Mouse (Mus musculus) myocyte (in vitro differentiated cells): ENCODE data around the gene Adgre5. TPM values are rescaled to one million over a fixed set of nuclear protein-coding genes. Genes with fewer than 3 reads are reported as not detected.

ENCODE experiments used
- H3K27me3 ChIP-seq: one replicate; pipeline ENCODE4 v1.6.1; 2011; ENCODE audit not compliant: control insufficient read depth, insufficient read depth, insufficient read length
- H3K36me3 ChIP-seq: one replicate; pipeline ENCODE4 v1.6.1; 2011; ENCODE audit not compliant: control insufficient read depth, insufficient read depth
- H3K4me2 ChIP-seq: one replicate; pipeline ENCODE4 v1.6.1; 2011; ENCODE audit warnings: low read depth, control low read depth
- H3K4me3 ChIP-seq: one replicate; pipeline ENCODE4 v1.5.1; 2011; ENCODE audit warnings: mild to moderate bottlenecking, control low read depth, moderate library complexity
- H3K79me2 ChIP-seq: one replicate; pipeline ENCODE4 v1.6.1; 2011; ENCODE audit not compliant: control insufficient read depth, insufficient read depth
- H3ac ChIP-seq: one replicate; pipeline ENCODE4 v1.6.1; 2011; ENCODE audit not compliant: control insufficient read depth, insufficient read length
- CEBPB ChIP-seq: IDR thresholded peaks from 2 replicates; pipeline ENCODE4 v1.6.1; 2011; ENCODE audit warnings: mild to moderate bottlenecking, moderate library complexity; ENCODE audit not compliant: poor library complexity, insufficient read depth, severe bottlenecking
- E2F4 ChIP-seq: IDR thresholded peaks from one replicate; pipeline ENCODE4 v1.6.1; 2011; ENCODE audit warnings: mild to moderate bottlenecking, control low read depth, moderate library complexity; ENCODE audit not compliant: insufficient read depth
- MAX ChIP-seq: IDR thresholded peaks from one replicate; pipeline ENCODE4 v1.6.1; 2011; ENCODE audit warnings: low read depth, mild to moderate bottlenecking, control low read depth
- MYOD1 ChIP-seq, 3 experiments: IDR thresholded peaks; one replicate each; pipeline ENCODE4 v1.6.1; 2011; ENCODE audit warnings: control low read depth in 2 of 3, low read depth in 2 of 3, mild to moderate bottlenecking in 2 of 3, moderate library complexity in 1 of 3; ENCODE audit not compliant: insufficient read length in 2 of 3, control insufficient read depth in 1 of 3
- MYOG ChIP-seq, 3 experiments: IDR thresholded peaks; one replicate each; pipeline ENCODE4 v1.6.1; 2011; ENCODE audit warnings: control low read depth in 2 of 3, low read depth in 2 of 3, mild to moderate bottlenecking in 2 of 3; ENCODE audit not compliant: insufficient read length in 2 of 3, control insufficient read depth in 1 of 3, insufficient read depth in 1 of 3
- POLR2A ChIP-seq: IDR thresholded peaks from one replicate; pipeline ENCODE4 v1.6.1; 2011; ENCODE audit warnings: low read depth, mild to moderate bottlenecking, control low read depth, moderate library complexity; ENCODE audit not compliant: insufficient read length
- POLR2AphosphoS2 ChIP-seq: IDR thresholded peaks from one replicate; pipeline ENCODE4 v1.6.1; 2011; ENCODE audit warnings: low read depth, control low read depth; ENCODE audit not compliant: insufficient read length
- REST ChIP-seq: IDR thresholded peaks from one replicate; pipeline ENCODE4 v1.6.1; 2011; ENCODE audit warnings: mild to moderate bottlenecking, control low read depth, moderate library complexity; ENCODE audit not compliant: insufficient read depth, insufficient read length
- SRF ChIP-seq: IDR thresholded peaks from one replicate; pipeline ENCODE4 v1.6.1; 2011; ENCODE audit warnings: low read depth; ENCODE audit not compliant: control insufficient read depth, insufficient read length
- TCF12 ChIP-seq: IDR thresholded peaks from one replicate; pipeline ENCODE4 v1.6.1; 2011; ENCODE audit warnings: mild to moderate bottlenecking, control low read depth; ENCODE audit not compliant: poor library complexity, insufficient read depth, severe bottlenecking
- TCF3 ChIP-seq: IDR thresholded peaks from one replicate; pipeline ENCODE4 v1.6.1; 2011; ENCODE audit warnings: low read depth, control low read depth; ENCODE audit not compliant: insufficient read length
- USF1 ChIP-seq: IDR thresholded peaks from one replicate; pipeline ENCODE4 v1.6.1; 2011; ENCODE audit warnings: low read depth, mild to moderate bottlenecking, control low read depth, moderate library complexity
- polyA plus RNA-seq: library from polyadenylated mRNA; unstranded; fragments of >200 nt; fragmentation: generic; extraction: Trizol; gene quantifications from one replicate; pipeline ENCODE4 v1.2.1, GENCODE M21; 2012; ENCODE audit warnings: missing spikeins

The Adgre5 gene
- polyA plus RNA-seq, 1 experiment: 137 TPM

GRCm38 (mm10) chr8:83767442-83767841 lies 26.3 kb upstream of the Adgre5 start:
- Histone ChIP-seq H3ac (no peak overlapping the region), H3K36me3 (no peaks in the 10 kb centered on the region), H3K4me2 (no peak overlapping the region), H3K79me2 (no peaks in the 10 kb centered on the region), H3K4me3 (no peak overlapping the region), H3K27me3 (peaks cover 3% of the 10 kb centered on the region)
- TF ChIP-seq CEBPB: no peak
- TF ChIP-seq SRF: no peak
- TF ChIP-seq MYOD1 (IDR thresholded peaks at IDR 0.05; ENCODE audit: control insufficient read depth in 1 of 3, insufficient read length in 2 of 3, low read depth in 2 of 3): peak in 2 of 3 experiments; percentile 65 to 71
- TF ChIP-seq MYOG (IDR thresholded peaks at IDR 0.05; ENCODE audit: control insufficient read depth in 1 of 3, insufficient read depth in 1 of 3, insufficient read length in 2 of 3, low read depth in 2 of 3): peak; percentile 33 to 85 (median 59)
- TF ChIP-seq TCF3: peak; percentile 52

DNA sequence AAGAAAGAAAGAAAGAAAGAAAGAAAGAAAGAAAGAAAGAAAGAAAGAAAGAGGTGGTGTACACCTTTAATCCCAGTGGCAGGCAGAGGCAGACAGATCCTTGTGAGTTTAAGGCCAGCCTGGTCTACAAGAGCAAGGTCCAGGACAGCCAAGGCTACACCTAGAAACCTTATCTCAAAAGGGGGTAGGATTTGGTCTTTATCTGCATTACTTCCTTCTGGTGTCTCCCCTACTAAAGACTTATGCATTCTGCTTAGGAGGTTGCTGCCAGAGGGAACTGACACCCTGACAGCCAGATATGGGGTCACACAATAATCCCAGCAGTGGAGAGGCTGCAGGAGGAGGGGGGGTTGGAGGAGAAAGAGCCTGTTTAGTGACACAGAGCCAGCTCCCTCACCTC lies 24.5 kb upstream of the Adgre5 start:
- no peaks in the 10 kb centered on the region for H3K79me2 ChIP-seq
- H3K36me3 ChIP-seq: no peaks in the 10 kb centered on the region
- peaks cover 3% of the 10 kb centered on the region for H3K27me3 ChIP-seq
- H3K4me2 ChIP-seq: no peak overlapping the region
- TF ChIP-seq POLR2AphosphoS2 (no peak), USF1 (no peak), SRF (no peak)
- H3ac ChIP-seq: no peak overlapping the region
- H3K4me3 ChIP-seq: no peak overlapping the region

GRCm38 (mm10) chr8:83764717-83765116 lies 23.6 kb upstream of the Adgre5 start:
- no peak overlapping the region for H3K4me2 ChIP-seq
- H3K36me3 ChIP-seq: no peaks in the 10 kb centered on the region
- TF ChIP-seq POLR2AphosphoS2 (no peak), CEBPB (no peak), USF1 (no peak), MAX (no peak), MYOD1 (IDR thresholded peaks at IDR 0.05; ENCODE audit: control insufficient read depth in 1 of 3, insufficient read length in 2 of 3, low read depth in 2 of 3) (no peak), SRF (no peak), E2F4 (no peak), POLR2A (no peak), TCF3 (no peak), MYOG (IDR thresholded peaks at IDR 0.05; ENCODE audit: control insufficient read depth in 1 of 3, insufficient read depth in 1 of 3, insufficient read length in 2 of 3, low read depth in 2 of 3) (no peak), REST (no peak)
- peaks cover 3% of the 10 kb centered on the region for H3K27me3 ChIP-seq
- no peak overlapping the region for H3K4me3 ChIP-seq
- no peaks in the 10 kb centered on the region for H3K79me2 ChIP-seq
- no peak overlapping the region for H3ac ChIP-seq

DNA sequence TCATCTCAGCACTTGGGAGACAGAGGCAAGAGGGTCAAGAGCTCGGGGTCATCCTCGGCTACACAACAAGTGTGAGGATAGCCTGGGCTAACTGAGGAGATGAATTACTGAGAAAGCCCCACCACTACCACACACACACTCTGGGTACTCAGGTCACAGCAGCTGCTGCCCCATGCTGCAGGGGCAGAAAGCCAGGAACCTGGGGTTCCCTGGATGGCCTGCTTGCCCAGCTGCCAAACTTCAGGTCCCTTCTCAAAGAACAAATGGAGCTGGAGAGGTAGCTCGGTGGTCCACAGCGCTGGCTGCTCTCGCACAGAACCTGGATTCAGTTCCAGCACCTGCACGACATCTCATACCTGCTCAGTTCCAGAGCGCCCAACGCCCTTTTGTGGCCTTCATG lies 23.0 kb upstream of the Adgre5 start:
- Histone ChIP-seq H3K4me2 (no peak overlapping the region), H3K36me3 (no peaks in the 10 kb centered on the region), H3K4me3 (no peak overlapping the region), H3K79me2 (no peaks in the 10 kb centered on the region), H3K27me3 (peaks cover 3% of the 10 kb centered on the region), H3ac (no peak overlapping the region)
- TF ChIP-seq TCF3 (no peak), REST (no peak), POLR2AphosphoS2 (no peak), MAX (no peak), MYOD1 (IDR thresholded peaks at IDR 0.05; ENCODE audit: control insufficient read depth in 1 of 3, insufficient read length in 2 of 3, low read depth in 2 of 3) (no peak), USF1 (no peak), CEBPB (no peak)

- Histone ChIP-seq H3K79me2 (no peaks in the 10 kb centered on the region), H3K36me3 (no peaks in the 10 kb centered on the region), H3K27me3 (peaks cover 3% of the 10 kb centered on the region), H3K4me3 (no peak overlapping the region), H3K4me2 (no peak overlapping the region), H3ac (no peak overlapping the region)
- TF ChIP-seq REST (no peak), TCF3 (no peak), TCF12 (no peak), MYOD1 (IDR thresholded peaks at IDR 0.05; ENCODE audit: control insufficient read depth in 1 of 3, insufficient read length in 2 of 3, low read depth in 2 of 3) (no peak), CEBPB (no peak)
Measured at GRCm38 (mm10) chr8:83759231-83759759, 18.2 kb upstream of the Adgre5 start.

DNA sequence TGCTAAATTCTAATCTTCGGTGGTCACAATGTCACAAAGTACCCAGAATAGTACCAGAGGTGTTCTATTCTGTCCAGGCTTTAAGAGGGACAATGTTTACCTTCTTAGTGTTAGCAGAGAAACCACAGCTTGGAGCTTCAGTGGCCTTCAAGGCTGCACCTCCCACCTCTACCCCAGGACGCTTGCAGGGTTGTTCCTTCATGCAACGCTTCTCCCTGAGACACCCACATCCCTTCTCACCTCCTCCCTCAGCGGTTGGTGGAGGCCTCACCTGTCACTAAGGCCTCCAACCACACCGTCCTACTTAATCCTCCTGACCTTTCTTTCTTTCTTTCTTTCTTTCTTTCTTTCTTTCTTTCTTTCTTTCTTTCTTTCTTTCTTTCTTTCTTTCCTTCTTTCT lies 17.2 kb upstream of the Adgre5 start:
- Histone ChIP-seq H3K27me3 (peaks cover 3% of the 10 kb centered on the region), H3K4me3 (no peak overlapping the region), H3K79me2 (no peaks in the 10 kb centered on the region), H3K4me2 (no peak overlapping the region), H3K36me3 (no peaks in the 10 kb centered on the region), H3ac (no peak overlapping the region)
- no peak for TF ChIP-seq CEBPB
- no peak for TF ChIP-seq TCF12
- TF ChIP-seq POLR2A: no peak
- no peak for TF ChIP-seq TCF3
- no peak for TF ChIP-seq E2F4
- no peak for TF ChIP-seq SRF
- no peak for TF ChIP-seq MAX
- TF ChIP-seq MYOD1 (IDR thresholded peaks at IDR 0.05; ENCODE audit: control insufficient read depth in 1 of 3, insufficient read length in 2 of 3, low read depth in 2 of 3): no peak
- TF ChIP-seq USF1: no peak
- no peak for TF ChIP-seq POLR2AphosphoS2
- no peak for TF ChIP-seq REST
- TF ChIP-seq MYOG (IDR thresholded peaks at IDR 0.05; ENCODE audit: control insufficient read depth in 1 of 3, insufficient read depth in 1 of 3, insufficient read length in 2 of 3, low read depth in 2 of 3): no peak
